In genomic region chr6:101374186-101374585, GRCm38 (mm10) we compare ENCODE assay signal across 9 mouse cellular contexts. TPM values are rescaled to one million over a fixed set of nuclear protein-coding genes. Genes with fewer than 3 reads are reported as not detected.
A peak's percentile ranks its signal among the peaks of the same experiment; 100 is the strongest.
DNase-seq lines count a peak whose midpoint lies in the region; ATAC-seq lines count a peak whose summit lies in the region.
"Had no signal": no experiment of that assay in that cellular context is flagged by ENCODE, and none has a peak within 500 bp of the region (broad histone marks: within the 10 kb centered on the region; RNA-seq: fewer than 3 reads in every experiment).

No protein-coding gene starts in this region.

- no peak overlapping the region for H3K4me3 ChIP-seq in midbrain, embryonic 11.5 days (ENCODE audit: low read depth, low read length)
- no peak overlapping the region for H3K4me3 ChIP-seq in midbrain, embryonic 16.5 days (ENCODE audit: low read depth, low read length)
- peak overlapping the region; percentile 42 for H3K4me3 ChIP-seq in stomach, embryonic 16.5 days (replicated peaks; ENCODE audit: low read length)

- H3K27ac ChIP-seq in midbrain, embryonic 11.5 days (ENCODE audit: low read depth, low read length): no peak overlapping the region; the same call in 1 of the 2 replicates
- no peak overlapping the region for H3K27ac ChIP-seq in midbrain, embryonic 16.5 days (ENCODE audit: low read length)
- peak overlapping the region; percentile 91 for H3K27ac ChIP-seq in stomach, embryonic 16.5 days (ENCODE audit: low read length)

- no peaks in the 10 kb centered on the region for H3K36me3 ChIP-seq in midbrain, embryonic 11.5 days (ENCODE audit: control insufficient read depth, insufficient read depth, low read length)
- no peaks in the 10 kb centered on the region for H3K36me3 ChIP-seq in midbrain, embryonic 16.5 days (ENCODE audit: control insufficient read depth, insufficient read depth, low read length)
- no peaks in the 10 kb centered on the region for H3K36me3 ChIP-seq in stomach, embryonic 16.5 days (ENCODE audit: control insufficient read depth, insufficient read depth, low read length)

- ATAC-seq in midbrain, embryonic 11.5 days (ENCODE audit: low FRiP score): no peak
- ATAC-seq in midbrain, embryonic 16.5 days: no peak
- ATAC-seq in stomach, embryonic 16.5 days (ENCODE audit: insufficient read depth, low FRiP score): 0 out of 2 replicates have a peak, but pooled peaks have one; percentile 17

- H3K9me3 ChIP-seq in midbrain, embryonic 11.5 days (ENCODE audit: control insufficient read depth, low read length): no peaks in the 10 kb centered on the region
- no peaks in the 10 kb centered on the region for H3K9me3 ChIP-seq in midbrain, embryonic 16.5 days (replicated peaks; ENCODE audit: control insufficient read depth, low read length, poor library complexity, severe bottlenecking)
- H3K9me3 ChIP-seq in stomach, embryonic 16.5 days (replicated peaks; ENCODE audit: control insufficient read depth, low read length): no peaks in the 10 kb centered on the region

- H3K4me1 ChIP-seq in midbrain, embryonic 11.5 days (ENCODE audit: control insufficient read depth, insufficient read depth, low read length): peaks cover 23% of the 10 kb centered on the region
- H3K4me1 ChIP-seq in midbrain, embryonic 16.5 days (ENCODE audit: control insufficient read depth, insufficient read depth, low read length): peaks cover 17% of the 10 kb centered on the region
- H3K4me1 ChIP-seq in stomach, embryonic 16.5 days (ENCODE audit: control insufficient read depth, insufficient read depth, low read length): peaks cover 39% of the 10 kb centered on the region

- WGBS in midbrain, embryonic 11.5 days: 67% methylated on average over 1 of the region's 1 CpGs
- WGBS in midbrain, embryonic 16.5 days: 69% methylated on average over 1 of the region's 1 CpGs
- 16% methylated on average over 1 of the region's 1 CpGs for WGBS in stomach, embryonic 16.5 days

- peaks cover 12% of the 10 kb centered on the region for H3K27me3 ChIP-seq in midbrain, embryonic 11.5 days (ENCODE audit: control insufficient read depth, insufficient read depth, low read length)
- peaks cover 7% of the 10 kb centered on the region for H3K27me3 ChIP-seq in midbrain, embryonic 16.5 days (ENCODE audit: control insufficient read depth, insufficient read depth, low read depth, low read length)
- H3K27me3 ChIP-seq in stomach, embryonic 16.5 days (ENCODE audit: control insufficient read depth, insufficient read depth, low read length): no peaks in the 10 kb centered on the region

- intact Hi-C loops in heart, postnatal 25 days (cut with DNase I): no loop called here

- peak overlapping the region; percentile 34; the same call in 1 of the 2 replicates for H3K4me2 ChIP-seq in midbrain, embryonic 11.5 days
- H3K4me2 ChIP-seq in midbrain, embryonic 16.5 days (ENCODE audit: low read length): no peak overlapping the region
- H3K4me2 ChIP-seq in stomach, embryonic 16.5 days (ENCODE audit: low read depth, low read length): peak overlapping the region; percentile 91

- peak; percentile 82 for DNase-seq in heart, adult 11 months
- DNase-seq in heart, postnatal 25 days (ENCODE audit: low spot score): no peak
- no peak for DNase-seq in midbrain, embryonic 11.5 days (ENCODE audit: low spot score, missing footprints)
- peak; percentile 30 to 41 for DNase-seq in kidney, postnatal 36 days
- DNase-seq in layer of hippocampus, postnatal 10 days (ENCODE audit: low spot score in 2 of 2): no peak
- DNase-seq in frontal cortex, postnatal 14 days (ENCODE audit: low spot score in 2 of 2): no peak

- no peak overlapping the region for H3K9ac ChIP-seq in midbrain, embryonic 11.5 days (ENCODE audit: low read length)
- no peak overlapping the region for H3K9ac ChIP-seq in midbrain, embryonic 16.5 days (ENCODE audit: low read depth, low read length)
- H3K9ac ChIP-seq in stomach, embryonic 16.5 days (ENCODE audit: low read length): no peak overlapping the region

RNA-seq across cellular contexts. Expression of gene Pdzrn3, which starts 3.5 kb away (rescaled TPM):
- 10 to 100 TPM; 28.6 to 35.5 TPM for total RNA-seq in heart, postnatal 25 days (2021)
- polyA plus RNA-seq in midbrain, embryonic 11.5 days (2014; fragmentation: Nextera tagmentation; extraction: Ambion mirVana): 8.4 and 8.8 TPM in 2 replicates
- polyA plus RNA-seq in midbrain, embryonic 16.5 days (2015; fragmentation: Nextera tagmentation; extraction: Ambion mirVana): 20.3 and 25.9 TPM in 2 replicates
- polyA plus RNA-seq in stomach, embryonic 16.5 days (2015; fragmentation: Nextera tagmentation; extraction: Ambion mirVana): 8.3 and 9.1 TPM in 2 replicates
- 10 to 100 TPM; 18.8 to 21.4 TPM for total RNA-seq in layer of hippocampus, postnatal 10 days (2021)
- total RNA-seq: megakaryocyte, adult 5-6 weeks had no signal

Comparison
In these comparisons a context has a peak if more than half of its experiments do, and no peak if none do; other contexts are left out.
1. DNase-seq: peak in heart, adult 11 months (single experiment) and kidney, postnatal 36 days (2 of 2); none in heart, postnatal 25 days (single experiment), midbrain, embryonic 11.5 days (single experiment), layer of hippocampus, postnatal 10 days (0 of 2) and frontal cortex, postnatal 14 days (0 of 2).